Mouse (Mus musculus) gonadal fat pad, adult 2 months (tissue): ENCODE results near the gene Rnase9. TPM values are rescaled to one million over a fixed set of nuclear protein-coding genes. Genes with fewer than 3 reads are reported as not detected.

ENCODE experiments used
- polyA plus RNA-seq: library from polyadenylated mRNA; depleted of rRNA; stranded (reverse); fragments of >200 nt; gene quantifications from 2 replicates; pipeline ENCODE4 v1.2.3, GENCODE M21; 2012; rRNA removed

The Rnase9 gene
- polyA plus RNA-seq, 1 experiment = 470 TPM

Other genes with a start within 250 kb of the Rnase9 start
- gene Ccnb1ip1, start 234.1 kb downstream of the Rnase9 start, polyA plus RNA-seq = 0.07 TPM in 1 of 2 replicates, not detected in the other
- gene Parp2, start 234.0 kb downstream of the Rnase9 start, polyA plus RNA-seq = 27.1 and 33.3 TPM in 2 replicates
- 29.1 and 43.4 TPM in 2 replicates for gene Tep1, start 171.3 kb downstream of the Rnase9 start, polyA plus RNA-seq
- 2.1 and 2.2 TPM in 2 replicates for gene Klhl33, start 144.4 kb downstream of the Rnase9 start, polyA plus RNA-seq
- gene Osgep, start 117.0 kb downstream of the Rnase9 start, polyA plus RNA-seq = 88.0 and 102 TPM in 2 replicates
- gene Apex1, start 116.9 kb downstream of the Rnase9 start, polyA plus RNA-seq = 53.7 and 58.3 TPM in 2 replicates
- 94.6 and 111 TPM in 2 replicates for gene Pip4p1, start 111.0 kb downstream of the Rnase9 start, polyA plus RNA-seq
- 73.0 and 74.1 TPM in 2 replicates for gene Pnp, start 110.8 kb downstream of the Rnase9 start, polyA plus RNA-seq
- 59.5 and 96.5 TPM in 2 replicates for gene Gm49342, start 97.4 kb downstream of the Rnase9 start, polyA plus RNA-seq
- 5.4 and 6.8 TPM in 2 replicates for gene Pnp2, start 85.9 kb downstream of the Rnase9 start, polyA plus RNA-seq
- gene Rnase10, start 34.1 kb downstream of the Rnase9 start, polyA plus RNA-seq = 894 and 1,367 TPM in 2 replicates
- 17.1 and 17.8 TPM in 2 replicates for gene Rnase11, start 8.3 kb upstream of the Rnase9 start, polyA plus RNA-seq
- gene Rnase12, start 15.8 kb upstream of the Rnase9 start, polyA plus RNA-seq = 504 and 632 TPM in 2 replicates
- gene Olfr750, start 32.6 kb upstream of the Rnase9 start, polyA plus RNA-seq = 0.09 TPM in 1 of 2 replicates, not detected in the other
- 151 and 247 TPM in 2 replicates for gene Rnase4, start 49.2 kb upstream of the Rnase9 start, polyA plus RNA-seq
- 13.6 and 20.6 TPM in 2 replicates for gene Ang, start 49.3 kb upstream of the Rnase9 start, polyA plus RNA-seq
- gene Eddm3b, start 72.6 kb upstream of the Rnase9 start, polyA plus RNA-seq = 172 and 185 TPM in 2 replicates
- gene Rnase6, start 82.0 kb upstream of the Rnase9 start, polyA plus RNA-seq = 14.7 and 16.5 TPM in 2 replicates
- gene Rnase1, start 104.9 kb upstream of the Rnase9 start, polyA plus RNA-seq = 5.1 and 7.5 TPM in 2 replicates
- not detected in 2 replicates for gene Rnase2b, start 120.4 kb upstream of the Rnase9 start, polyA plus RNA-seq
- not detected in 2 replicates for gene Ang2, start 157.3 kb upstream of the Rnase9 start, polyA plus RNA-seq
- not detected in 2 replicates for gene Ear14, start 161.5 kb upstream of the Rnase9 start, polyA plus RNA-seq
- 0.28 and 15.0 TPM in 2 replicates for gene Rnase2a, start 214.2 kb upstream of the Rnase9 start, polyA plus RNA-seq